Mouse (Mus musculus) heart, adult 2 months (tissue): ENCODE data around the gene Smim14. TPM values are rescaled to one million over a fixed set of nuclear protein-coding genes. Genes with fewer than 3 reads are reported as not detected.
"Not testable (repeated sequence)": the region's sequence is repeated elsewhere in the genome, so short reads cannot be mapped to it uniquely, and the experiment has no call there.

Source experiments
- DNase-seq, 2 experiments: peaks; one replicate each; pipeline ENCODE4 v3.0.0; 2021
- H3K27ac ChIP-seq: fragments of 200-600 bp; 2 replicates; pipeline ENCODE4 v1.8.1; 2022
- H3K27me3 ChIP-seq: fragments of 200-500 bp; 2 replicates; pipeline ENCODE4 v1.6.1; 2012; ENCODE audit warnings: mild to moderate bottlenecking, low read length, inconsistent platforms, mixed read lengths; ENCODE audit not compliant: control insufficient read depth, insufficient read depth
- H3K36me3 ChIP-seq: fragments of 200-500 bp; 2 replicates; pipeline ENCODE4 v1.6.1; 2012; ENCODE audit warnings: low read length, inconsistent platforms; ENCODE audit not compliant: control insufficient read depth, insufficient read depth
- H3K4me1 ChIP-seq: fragments of 200-500 bp; 2 replicates; pipeline ENCODE4 v1.6.1; 2011; ENCODE audit warnings: low read length; ENCODE audit not compliant: control insufficient read depth, insufficient read depth
- H3K4me3 ChIP-seq: fragments of 200-600 bp; 2 replicates; pipeline ENCODE4 v1.8.1; 2022
- H3K79me2 ChIP-seq: fragments of 200-500 bp; replicated peaks from 2 replicates; pipeline ENCODE4 v1.6.1; 2012; ENCODE audit warnings: mild to moderate bottlenecking, inconsistent platforms, low read length, moderate library complexity, mixed read lengths; ENCODE audit not compliant: control insufficient read depth, insufficient read depth
- H3K9ac ChIP-seq: fragments of 200-500 bp; 2 replicates; pipeline ENCODE4 v1.6.1; 2012; ENCODE audit warnings: low read depth, mild to moderate bottlenecking, control low read depth, inconsistent platforms, low read length, mixed read lengths
- CTCF ChIP-seq: fragments of 200-600 bp; IDR thresholded peaks from 2 replicates; pipeline ENCODE4 v1.8.1; 2022; ENCODE audit warnings: antibody characterized with exemption, mild to moderate bottlenecking, moderate library complexity
- EP300 ChIP-seq: fragments of 200-500 bp; IDR thresholded peaks from 2 replicates; pipeline ENCODE4 v1.6.1; 2011; ENCODE audit warnings: low read depth, low read length, control low read depth; ENCODE audit not compliant: insufficient read depth
- POLR2A ChIP-seq: fragments of 200-500 bp; IDR thresholded peaks from 2 replicates; pipeline ENCODE4 v1.6.1; 2011; ENCODE audit warnings: mild to moderate bottlenecking, low read depth, low read length, control low read depth; ENCODE audit not compliant: insufficient read depth
- WGBS: fragments of 180-500 bp; shearing (Covaris S2); methylation state at CpG from one replicate; pipeline ENCODE4 v1.1.7; 2018; 5-methylcytosine and 5-hydroxymethylcytosine counted together
- intact Hi-C: fragments of 180-260 bp; cut with DNase I; formaldehyde crosslinking; loops from one replicate; pipeline ENCODE4 v1.15.1; 2025
- polyA plus RNA-seq: library from polyadenylated mRNA; depleted of rRNA; stranded (reverse); fragments of >200 nt; gene quantifications from 2 replicates; pipeline ENCODE4 v1.2.3, GENCODE M21; 2012
- total RNA-seq, 2 experiments: library from RNA; stranded (reverse); gene quantifications; 2 replicates each; pipeline ENCODE4 v1.2.3; 2021

Smim14 gene
- total and polyA plus RNA-seq, 3 experiments = 94.2 to 97.3 (median 97.1) TPM

GRCm38 (mm10) chr5:65480511-65480910 lies 56.5 kb downstream of the Smim14 start:
- peak overlapping the region; percentile 58 for H3K27ac ChIP-seq
- 0 out of 2 replicates have a peak, but pooled peaks cover 2% of the 10 kb centered on the region for H3K79me2 ChIP-seq
- no peak for DNase-seq
- no peak overlapping the region for H3K4me3 ChIP-seq
- under 1% methylated on average over 4 of the region's 4 CpGs for WGBS
- H3K9ac ChIP-seq = no peak overlapping the region
- intact Hi-C loops = no loop called here
- no peak for TF ChIP-seq POLR2A
- TF ChIP-seq EP300 = no peak
- no peak for TF ChIP-seq CTCF
- H3K4me1 ChIP-seq = peaks cover 10% of the 10 kb centered on the region
- H3K36me3 ChIP-seq = peaks cover 10% of the 10 kb centered on the region
- H3K27me3 ChIP-seq = no peaks in the 10 kb centered on the region

- no peaks in the 10 kb centered on the region for H3K27me3 ChIP-seq
- DNase-seq = no peak
- H3K79me2 ChIP-seq = 0 out of 2 replicates have a peak, but pooled peaks cover 2% of the 10 kb centered on the region
- H3K4me3 ChIP-seq = no peak overlapping the region
- H3K27ac ChIP-seq = peak overlapping the region; percentile 58
- TF ChIP-seq CTCF = no peak
- TF ChIP-seq POLR2A = no peak
- no peak for TF ChIP-seq EP300
- H3K36me3 ChIP-seq = peaks cover 10% of the 10 kb centered on the region
- H3K9ac ChIP-seq = no peak overlapping the region
- intact Hi-C loops = no loop called here
- H3K4me1 ChIP-seq = peaks cover 10% of the 10 kb centered on the region
- WGBS = 92% methylated on average over 9 of the region's 9 CpGs
Measured at GRCm38 (mm10) chr5:65479681-65480445, 57.1 kb downstream of the Smim14 start.

- no peak overlapping the region for H3K27ac ChIP-seq
- intact Hi-C loops = no loop called here
- H3K36me3 ChIP-seq = peaks cover 14% of the 10 kb centered on the region
Measured at GRCm38 (mm10) chr5:65478224-65478623, 58.8 kb downstream of the Smim14 start.

DNA sequence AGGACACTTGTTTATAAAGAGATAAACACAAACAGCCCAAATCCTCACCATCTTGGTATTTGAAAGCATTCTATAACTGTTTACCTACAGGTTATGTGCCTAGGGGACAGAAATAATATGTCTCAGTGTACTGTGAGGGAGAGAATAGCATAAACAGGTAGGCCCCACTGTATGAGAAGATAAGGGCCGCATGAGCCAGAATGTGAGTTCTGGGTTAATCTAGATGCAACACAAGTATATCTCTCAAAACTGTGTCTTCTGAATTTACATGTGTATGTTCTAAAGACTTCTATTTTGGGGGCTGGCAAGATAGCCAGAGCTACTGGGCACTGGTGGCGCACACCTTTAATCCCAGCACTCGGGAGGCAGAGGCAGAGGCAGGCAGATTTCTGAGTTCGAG lies 60.2 kb downstream of the Smim14 start:
- intact Hi-C loops, DNase-seq, H3K9ac ChIP-seq, H3K4me1 ChIP-seq, H3K79me2 ChIP-seq, H3K27me3 ChIP-seq, H3K4me3 ChIP-seq, H3K27ac ChIP-seq: not testable (repeated sequence)
- WGBS = 91% methylated on average over 4 of the region's 4 CpGs
- peaks cover 12% of the 10 kb centered on the region for H3K36me3 ChIP-seq

More at GRCm38 (mm10) chr5:65478224-65478623, 58.8 kb downstream of the Smim14 start:
- H3K4me3 ChIP-seq = no peak overlapping the region
- peak in 1 of 2 experiments; percentile 56 for DNase-seq
- H3K79me2 ChIP-seq = 0 out of 2 replicates have a peak, but pooled peaks cover 2% of the 10 kb centered on the region
- no peaks in the 10 kb centered on the region for H3K27me3 ChIP-seq
- TF ChIP-seq CTCF (peak; percentile 68), POLR2A (no peak), EP300 (no peak)
- 63% methylated on average over 4 of the region's 4 CpGs for WGBS
- H3K4me1 ChIP-seq = peaks cover 9% of the 10 kb centered on the region
- H3K9ac ChIP-seq = no peak overlapping the region

- whole genome bisulfite sequencing = 59% methylated on average over 2 of the region's 2 CpGs
- DNase-seq = peak in 1 of 2 experiments; percentile 22
- intact Hi-C loops = no loop called here
- Histone ChIP-seq H3K9ac (no peak overlapping the region), H3K4me1 (peaks cover 12% of the 10 kb centered on the region), H3K79me2 (peaks cover 5% of the 10 kb centered on the region), H3K4me3 (no peak overlapping the region), H3K27ac (no peak overlapping the region), H3K36me3 (peaks cover 12% of the 10 kb centered on the region), H3K27me3 (no peaks in the 10 kb centered on the region)
- no peak for TF ChIP-seq CTCF
- no peak for TF ChIP-seq EP300
- no peak for TF ChIP-seq POLR2A
Measured at GRCm38 (mm10) chr5:65475806-65476205, 61.2 kb downstream of the Smim14 start.

DNA sequence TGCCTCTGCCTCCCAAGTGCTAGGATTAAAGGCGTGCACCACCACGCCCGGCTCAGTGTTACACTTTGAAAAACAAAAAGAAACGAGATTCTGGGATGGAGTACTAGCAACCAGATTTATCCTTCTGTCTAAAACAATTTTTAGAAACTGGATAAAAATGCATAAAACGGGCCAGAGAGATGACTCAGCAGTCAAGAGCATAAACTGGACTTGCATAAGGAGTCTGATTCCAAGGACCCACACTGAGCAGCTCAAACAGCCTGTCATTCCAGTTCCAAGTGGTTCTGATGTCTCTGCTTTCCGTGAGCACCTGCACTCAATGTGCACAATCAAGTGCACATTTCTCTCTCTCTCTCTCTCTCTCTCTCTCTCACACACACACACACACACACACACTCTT lies 67.2 kb downstream of the Smim14 start:
- Histone ChIP-seq H3K4me3 (no peak overlapping the region), H3K27ac (no peak overlapping the region), H3K79me2 (peaks cover 5% of the 10 kb centered on the region), H3K9ac (no peak overlapping the region), H3K36me3 (peaks cover 14% of the 10 kb centered on the region; the same call in 1 of the 2 replicates), H3K4me1 (peaks cover 4% of the 10 kb centered on the region), H3K27me3 (no peaks in the 10 kb centered on the region)
- intact Hi-C loops = no loop called here
- peak in 1 of 2 experiments; percentile 15 for DNase-seq
- 71% methylated on average over 6 of the region's 6 CpGs for WGBS
- TF ChIP-seq EP300 (no peak), CTCF (no peak), POLR2A (no peak)
